Mouse (Mus musculus): ENCODE results near the gene Endog. TPM values are rescaled to one million over a fixed set of nuclear protein-coding genes. Genes with fewer than 3 reads are reported as not detected.
A peak's percentile ranks its signal among the peaks of the same experiment; 100 is the strongest.

Endog gene
- polyA plus RNA-seq, 1 experiment from 2014 or later, result 20.7 TPM

- H3K4me1 ChIP-seq (ENCODE audit: control insufficient read depth, insufficient read depth, low read length), result no peaks in the 10 kb centered on the region
- no peak overlapping the region for H3K4me2 ChIP-seq (ENCODE audit: low read depth, severe bottlenecking)
- DNase-seq (ENCODE audit: low spot score) (no peak), ATAC-seq (ENCODE audit: insufficient number of reproducible peaks, low FRiP score, low TSS enrichment, low read depth) (no peak)
- no peak overlapping the region for H3K4me3 ChIP-seq (ENCODE audit: low read depth, low read length)
- no peak overlapping the region for H3K9ac ChIP-seq (ENCODE audit: low read length)
- no peaks in the 10 kb centered on the region for H3K9me3 ChIP-seq (ENCODE audit: control insufficient read depth, low read length)
- no peaks in the 10 kb centered on the region for H3K36me3 ChIP-seq (ENCODE audit: control insufficient read depth, insufficient read depth, low read length)
- WGBS, result 85% methylated on average over 12 of the region's 12 CpGs
- no peak overlapping the region for H3K27ac ChIP-seq (replicated peaks; ENCODE audit: low read depth, low read length)
- H3K27me3 ChIP-seq (ENCODE audit: control insufficient read depth, insufficient read depth, low read length), result no peaks in the 10 kb centered on the region
These were observed 20.7 kb downstream of the Endog start for GRCm38 (mm10) chr2:30191790-30192580.

GRCm38 (mm10) chr2:30194656-30195055, 23.4 kb downstream of the Endog start:
- WGBS, result 87% methylated on average over 3 of the region's 3 CpGs
- H3K4me1 ChIP-seq (ENCODE audit: control insufficient read depth, insufficient read depth, low read length), result no peaks in the 10 kb centered on the region
- no peaks in the 10 kb centered on the region for H3K27me3 ChIP-seq (ENCODE audit: control insufficient read depth, insufficient read depth, low read length)
- DNase-seq (ENCODE audit: low spot score) (no peak), ATAC-seq (ENCODE audit: insufficient number of reproducible peaks, low FRiP score, low TSS enrichment, low read depth) (no peak)
- H3K36me3 ChIP-seq (ENCODE audit: control insufficient read depth, insufficient read depth, low read length), result no peaks in the 10 kb centered on the region
- no peak overlapping the region for H3K4me2 ChIP-seq (ENCODE audit: low read depth, severe bottlenecking)
- no peak overlapping the region for H3K4me3 ChIP-seq (ENCODE audit: low read depth, low read length)
- H3K9me3 ChIP-seq (ENCODE audit: control insufficient read depth, low read length), result no peaks in the 10 kb centered on the region
- H3K27ac ChIP-seq (replicated peaks; ENCODE audit: low read depth, low read length), result no peak overlapping the region
- H3K9ac ChIP-seq (ENCODE audit: low read length), result no peak overlapping the region

- Histone ChIP-seq H3K4me1 (ENCODE audit: control insufficient read depth, insufficient read depth, low read length) (no peaks in the 10 kb centered on the region), H3K9me3 (ENCODE audit: control insufficient read depth, low read length) (no peaks in the 10 kb centered on the region), H3K4me3 (ENCODE audit: low read depth, low read length) (no peak overlapping the region), H3K9ac (ENCODE audit: low read length) (no peak overlapping the region), H3K27ac (replicated peaks; ENCODE audit: low read depth, low read length) (no peak overlapping the region), H3K27me3 (ENCODE audit: control insufficient read depth, insufficient read depth, low read length) (no peaks in the 10 kb centered on the region), H3K4me2 (ENCODE audit: low read depth, severe bottlenecking) (no peak overlapping the region), H3K36me3 (ENCODE audit: control insufficient read depth, insufficient read depth, low read length) (no peaks in the 10 kb centered on the region)
- DNase-seq (ENCODE audit: low spot score) (no peak), ATAC-seq (ENCODE audit: insufficient number of reproducible peaks, low FRiP score, low TSS enrichment, low read depth) (no peak)
- WGBS, result 77% methylated on average over 4 of the region's 4 CpGs
These were observed 26.7 kb downstream of the Endog start for GRCm38 (mm10) chr2:30198021-30198420.

GRCm38 (mm10) chr2:30199984-30200383, 28.7 kb downstream of the Endog start:
- WGBS, result 50% methylated on average over 1 of the region's 1 CpGs

GRCm38 (mm10) chr2:30200388-30200925, 29.2 kb downstream of the Endog start:
- Histone ChIP-seq H3K36me3 (ENCODE audit: control insufficient read depth, insufficient read depth, low read length) (no peaks in the 10 kb centered on the region), H3K4me2 (ENCODE audit: low read depth, severe bottlenecking) (no peak overlapping the region), H3K27me3 (ENCODE audit: control insufficient read depth, insufficient read depth, low read length) (no peaks in the 10 kb centered on the region), H3K9ac (ENCODE audit: low read length) (no peak overlapping the region), H3K4me1 (ENCODE audit: control insufficient read depth, insufficient read depth, low read length) (peaks cover 4% of the 10 kb centered on the region; the same call in 1 of the 2 replicates), H3K4me3 (ENCODE audit: low read depth, low read length) (no peak overlapping the region), H3K27ac (replicated peaks; ENCODE audit: low read depth, low read length) (no peak overlapping the region), H3K9me3 (ENCODE audit: control insufficient read depth, low read length) (no peaks in the 10 kb centered on the region)
- ATAC-seq (ENCODE audit: insufficient number of reproducible peaks, low FRiP score, low TSS enrichment, low read depth), result no peak
- no peak for DNase-seq (ENCODE audit: low spot score)
- 89% methylated on average over 5 of the region's 5 CpGs for WGBS

More at GRCm38 (mm10) chr2:30199984-30200383, 28.7 kb downstream of the Endog start:
- Histone ChIP-seq H3K36me3 (ENCODE audit: control insufficient read depth, insufficient read depth, low read length) (no peaks in the 10 kb centered on the region), H3K4me2 (ENCODE audit: low read depth, severe bottlenecking) (no peak overlapping the region), H3K27ac (replicated peaks; ENCODE audit: low read depth, low read length) (no peak overlapping the region), H3K4me3 (ENCODE audit: low read depth, low read length) (no peak overlapping the region), H3K9ac (ENCODE audit: low read length) (no peak overlapping the region), H3K9me3 (ENCODE audit: control insufficient read depth, low read length) (no peaks in the 10 kb centered on the region), H3K4me1 (ENCODE audit: control insufficient read depth, insufficient read depth, low read length) (peaks cover 4% of the 10 kb centered on the region; the same call in 1 of the 2 replicates), H3K27me3 (ENCODE audit: control insufficient read depth, insufficient read depth, low read length) (no peaks in the 10 kb centered on the region)
- no peak for DNase-seq (ENCODE audit: low spot score)
- no peak for ATAC-seq (ENCODE audit: insufficient number of reproducible peaks, low FRiP score, low TSS enrichment, low read depth)

GRCm38 (mm10) chr2:30203439-30203838, 32.1 kb downstream of the Endog start:
- DNase-seq (ENCODE audit: low spot score) (peak; percentile 44), ATAC-seq (ENCODE audit: insufficient number of reproducible peaks, low FRiP score, low TSS enrichment, low read depth) (no peak)
- no peaks in the 10 kb centered on the region for H3K36me3 ChIP-seq (ENCODE audit: control insufficient read depth, insufficient read depth, low read length)
- H3K9ac ChIP-seq (ENCODE audit: low read length), result no peak overlapping the region
- H3K4me2 ChIP-seq (ENCODE audit: low read depth, severe bottlenecking), result no peak overlapping the region
- peaks cover 4% of the 10 kb centered on the region; the same call in 1 of the 2 replicates for H3K4me1 ChIP-seq (ENCODE audit: control insufficient read depth, insufficient read depth, low read length)
- no peaks in the 10 kb centered on the region for H3K9me3 ChIP-seq (ENCODE audit: control insufficient read depth, low read length)
- 77% methylated on average over 7 of the region's 7 CpGs for WGBS
- H3K4me3 ChIP-seq (ENCODE audit: low read depth, low read length), result no peak overlapping the region
- no peaks in the 10 kb centered on the region for H3K27me3 ChIP-seq (ENCODE audit: control insufficient read depth, insufficient read depth, low read length)
- H3K27ac ChIP-seq (replicated peaks; ENCODE audit: low read depth, low read length), result no peak overlapping the region

GRCm38 (mm10) chr2:30205255-30205628, 33.9 kb downstream of the Endog start:
- Histone ChIP-seq H3K4me2 (ENCODE audit: low read depth, severe bottlenecking) (peak overlapping the region; percentile 69), H3K27me3 (ENCODE audit: control insufficient read depth, insufficient read depth, low read length) (no peaks in the 10 kb centered on the region), H3K4me3 (ENCODE audit: low read depth, low read length) (peak overlapping the region; percentile 58), H3K9me3 (ENCODE audit: control insufficient read depth, low read length) (no peaks in the 10 kb centered on the region), H3K27ac (replicated peaks; ENCODE audit: low read depth, low read length) (no peak overlapping the region), H3K36me3 (ENCODE audit: control insufficient read depth, insufficient read depth, low read length) (no peaks in the 10 kb centered on the region), H3K9ac (ENCODE audit: low read length) (peak overlapping the region; percentile 24; the same call in 1 of the 2 replicates), H3K4me1 (ENCODE audit: control insufficient read depth, insufficient read depth, low read length) (peaks cover 4% of the 10 kb centered on the region; the same call in 1 of the 2 replicates)
- WGBS, result 3% methylated on average over 13 of the region's 13 CpGs
- ATAC-seq (ENCODE audit: insufficient number of reproducible peaks, low FRiP score, low TSS enrichment, low read depth) (no peak), DNase-seq (ENCODE audit: low spot score) (no peak)

GRCm38 (mm10) chr2:30205629-30206357, 34.5 kb downstream of the Endog start, which contains the start of gene Kyat1:
Gene Kyat1 (minus strand): TSS chr2:30205847.
- no peak within 1 kb of the TSS for H3K27ac ChIP-seq (replicated peaks; ENCODE audit: low read depth, low read length)

More at GRCm38 (mm10) chr2:30205629-30206357, 34.5 kb downstream of the Endog start, which contains the start of gene Kyat1:
- ATAC-seq (ENCODE audit: insufficient number of reproducible peaks, low FRiP score, low TSS enrichment, low read depth), result peak; percentile 84; the same call in 1 of the 2 replicates
- WGBS, result under 1% methylated on average over 44 of the region's 44 CpGs
- H3K9me3 ChIP-seq (ENCODE audit: control insufficient read depth, low read length), result no peaks in the 10 kb centered on the region
- H3K4me3 ChIP-seq (ENCODE audit: low read depth, low read length), result peak within 1 kb of the TSS; percentile 58
- peak; percentile 94 for DNase-seq (ENCODE audit: low spot score)
- peak within 1 kb of the TSS; percentile 35; the same call in 1 of the 2 replicates for H3K9ac ChIP-seq (ENCODE audit: low read length)
- no peaks in the 10 kb centered on the region for H3K27me3 ChIP-seq (ENCODE audit: control insufficient read depth, insufficient read depth, low read length)
- peak within 1 kb of the TSS; percentile 69 for H3K4me2 ChIP-seq (ENCODE audit: low read depth, severe bottlenecking)
- peaks cover 4% of the 10 kb centered on the region; the same call in 1 of the 2 replicates for H3K4me1 ChIP-seq (ENCODE audit: control insufficient read depth, insufficient read depth, low read length)
- H3K36me3 ChIP-seq (ENCODE audit: control insufficient read depth, insufficient read depth, low read length), result no peaks in the 10 kb centered on the region

All from limb, embryonic 11.5 days (tissue).